Mouse (Mus musculus): Measurements from ENCODE around the gene Arih1.

GRCm38 (mm10) chr9:59531645-59532044 lies 45.2 kb upstream of the Arih1 start:
- no peak for TF ChIP-seq CTCF (IDR thresholded peaks at IDR 0.05)
- no peak for TF ChIP-seq EP300 (IDR thresholded peaks at IDR 0.05)
